Mouse (Mus musculus) myocyte (in vitro differentiated cells): ENCODE measurements around the gene Zmat5. TPM values are rescaled to one million over a fixed set of nuclear protein-coding genes. Genes with fewer than 3 reads are reported as not detected.
A peak's percentile ranks its signal among the peaks of the same experiment; 100 is the strongest.

Source experiments
- H3K27me3 ChIP-seq: one replicate; pipeline ENCODE4 v1.6.1; 2011; ENCODE audit not compliant: control insufficient read depth, insufficient read depth, insufficient read length
- H3K36me3 ChIP-seq: one replicate; pipeline ENCODE4 v1.6.1; 2011; ENCODE audit not compliant: control insufficient read depth, insufficient read depth
- H3K4me2 ChIP-seq: one replicate; pipeline ENCODE4 v1.6.1; 2011; ENCODE audit warnings: low read depth, control low read depth
- H3K4me3 ChIP-seq: one replicate; pipeline ENCODE4 v1.5.1; 2011; ENCODE audit warnings: mild to moderate bottlenecking, control low read depth, moderate library complexity
- H3K79me2 ChIP-seq: one replicate; pipeline ENCODE4 v1.6.1; 2011; ENCODE audit not compliant: control insufficient read depth, insufficient read depth
- H3ac ChIP-seq: one replicate; pipeline ENCODE4 v1.6.1; 2011; ENCODE audit not compliant: control insufficient read depth, insufficient read length
- CEBPB ChIP-seq: IDR thresholded peaks from 2 replicates; pipeline ENCODE4 v1.6.1; 2011; ENCODE audit warnings: mild to moderate bottlenecking, moderate library complexity; ENCODE audit not compliant: poor library complexity, insufficient read depth, severe bottlenecking
- E2F4 ChIP-seq: IDR thresholded peaks from one replicate; pipeline ENCODE4 v1.6.1; 2011; ENCODE audit warnings: mild to moderate bottlenecking, control low read depth, moderate library complexity; ENCODE audit not compliant: insufficient read depth
- MAX ChIP-seq: IDR thresholded peaks from one replicate; pipeline ENCODE4 v1.6.1; 2011; ENCODE audit warnings: low read depth, mild to moderate bottlenecking, control low read depth
- MYOD1 ChIP-seq, 3 experiments: IDR thresholded peaks; one replicate each; pipeline ENCODE4 v1.6.1; 2011; ENCODE audit warnings: control low read depth in 2 of 3, low read depth in 2 of 3, mild to moderate bottlenecking in 2 of 3, moderate library complexity in 1 of 3; ENCODE audit not compliant: insufficient read length in 2 of 3, control insufficient read depth in 1 of 3
- MYOG ChIP-seq, 3 experiments: IDR thresholded peaks; one replicate each; pipeline ENCODE4 v1.6.1; 2011; ENCODE audit warnings: control low read depth in 2 of 3, low read depth in 2 of 3, mild to moderate bottlenecking in 2 of 3; ENCODE audit not compliant: insufficient read length in 2 of 3, control insufficient read depth in 1 of 3, insufficient read depth in 1 of 3
- POLR2A ChIP-seq: IDR thresholded peaks from one replicate; pipeline ENCODE4 v1.6.1; 2011; ENCODE audit warnings: low read depth, mild to moderate bottlenecking, control low read depth, moderate library complexity; ENCODE audit not compliant: insufficient read length
- POLR2AphosphoS2 ChIP-seq: IDR thresholded peaks from one replicate; pipeline ENCODE4 v1.6.1; 2011; ENCODE audit warnings: low read depth, control low read depth; ENCODE audit not compliant: insufficient read length
- REST ChIP-seq: IDR thresholded peaks from one replicate; pipeline ENCODE4 v1.6.1; 2011; ENCODE audit warnings: mild to moderate bottlenecking, control low read depth, moderate library complexity; ENCODE audit not compliant: insufficient read depth, insufficient read length
- SRF ChIP-seq: IDR thresholded peaks from one replicate; pipeline ENCODE4 v1.6.1; 2011; ENCODE audit warnings: low read depth; ENCODE audit not compliant: control insufficient read depth, insufficient read length
- TCF12 ChIP-seq: IDR thresholded peaks from one replicate; pipeline ENCODE4 v1.6.1; 2011; ENCODE audit warnings: mild to moderate bottlenecking, control low read depth; ENCODE audit not compliant: poor library complexity, insufficient read depth, severe bottlenecking
- TCF3 ChIP-seq: IDR thresholded peaks from one replicate; pipeline ENCODE4 v1.6.1; 2011; ENCODE audit warnings: low read depth, control low read depth; ENCODE audit not compliant: insufficient read length
- USF1 ChIP-seq: IDR thresholded peaks from one replicate; pipeline ENCODE4 v1.6.1; 2011; ENCODE audit warnings: low read depth, mild to moderate bottlenecking, control low read depth, moderate library complexity
- polyA plus RNA-seq: library from polyadenylated mRNA; unstranded; fragments of >200 nt; fragmentation: generic; extraction: Trizol; gene quantifications from one replicate; pipeline ENCODE4 v1.2.1, GENCODE M21; 2012; ENCODE audit warnings: missing spikeins

Gene Zmat5
- polyA plus RNA-seq, 1 experiment, result 57.4 TPM

DNA sequence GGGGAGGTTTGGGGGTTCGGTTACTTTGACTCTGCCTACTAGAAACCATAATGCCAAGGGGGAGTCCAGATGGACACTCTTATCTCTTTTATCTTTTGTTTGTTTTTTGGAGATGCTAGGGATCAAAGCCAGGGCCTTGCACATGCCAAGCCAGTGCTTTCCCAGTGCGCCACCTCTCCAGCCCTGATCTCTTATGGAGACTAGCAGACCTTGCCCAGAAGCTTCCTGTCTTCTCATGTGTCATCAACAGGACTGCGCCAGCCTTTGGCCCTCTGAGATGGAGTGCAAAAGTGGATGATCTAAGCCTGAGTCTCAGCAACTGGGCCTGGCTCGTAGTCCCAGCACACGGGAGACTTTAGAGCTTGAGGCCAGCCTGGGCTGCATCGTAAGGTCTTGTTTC, 28.8 kb upstream of the Zmat5 start:
- Histone ChIP-seq H3K36me3 (peaks cover 36% of the 10 kb centered on the region), H3K79me2 (no peaks in the 10 kb centered on the region), H3ac (no peak overlapping the region), H3K27me3 (no peaks in the 10 kb centered on the region), H3K4me2 (no peak overlapping the region), H3K4me3 (no peak overlapping the region)
- TF ChIP-seq E2F4, result no peak
- no peak for TF ChIP-seq TCF12
- no peak for TF ChIP-seq USF1
- TF ChIP-seq POLR2AphosphoS2, result no peak
- TF ChIP-seq MAX, result no peak
- TF ChIP-seq POLR2A, result no peak
- no peak for TF ChIP-seq CEBPB
- no peak for TF ChIP-seq REST
- TF ChIP-seq MYOG (IDR thresholded peaks at IDR 0.05; ENCODE audit: control insufficient read depth in 1 of 3, insufficient read depth in 1 of 3, insufficient read length in 2 of 3, low read depth in 2 of 3), result no peak
- TF ChIP-seq MYOD1 (IDR thresholded peaks at IDR 0.05; ENCODE audit: control insufficient read depth in 1 of 3, insufficient read length in 2 of 3, low read depth in 2 of 3), result no peak
- TF ChIP-seq TCF3, result no peak
- no peak for TF ChIP-seq SRF

- TF ChIP-seq MYOD1 (IDR thresholded peaks at IDR 0.05; ENCODE audit: control insufficient read depth in 1 of 3, insufficient read length in 2 of 3, low read depth in 2 of 3) (no peak), SRF (no peak), MYOG (IDR thresholded peaks at IDR 0.05; ENCODE audit: control insufficient read depth in 1 of 3, insufficient read depth in 1 of 3, insufficient read length in 2 of 3, low read depth in 2 of 3) (no peak), USF1 (no peak)
- Histone ChIP-seq H3K27me3 (no peaks in the 10 kb centered on the region), H3K4me2 (no peak overlapping the region), H3K4me3 (no peak overlapping the region), H3K79me2 (no peaks in the 10 kb centered on the region), H3ac (no peak overlapping the region), H3K36me3 (peaks cover 41% of the 10 kb centered on the region)
Measured at GRCm38 (mm10) chr11:4677250-4677872, 27.1 kb upstream of the Zmat5 start.

DNA sequence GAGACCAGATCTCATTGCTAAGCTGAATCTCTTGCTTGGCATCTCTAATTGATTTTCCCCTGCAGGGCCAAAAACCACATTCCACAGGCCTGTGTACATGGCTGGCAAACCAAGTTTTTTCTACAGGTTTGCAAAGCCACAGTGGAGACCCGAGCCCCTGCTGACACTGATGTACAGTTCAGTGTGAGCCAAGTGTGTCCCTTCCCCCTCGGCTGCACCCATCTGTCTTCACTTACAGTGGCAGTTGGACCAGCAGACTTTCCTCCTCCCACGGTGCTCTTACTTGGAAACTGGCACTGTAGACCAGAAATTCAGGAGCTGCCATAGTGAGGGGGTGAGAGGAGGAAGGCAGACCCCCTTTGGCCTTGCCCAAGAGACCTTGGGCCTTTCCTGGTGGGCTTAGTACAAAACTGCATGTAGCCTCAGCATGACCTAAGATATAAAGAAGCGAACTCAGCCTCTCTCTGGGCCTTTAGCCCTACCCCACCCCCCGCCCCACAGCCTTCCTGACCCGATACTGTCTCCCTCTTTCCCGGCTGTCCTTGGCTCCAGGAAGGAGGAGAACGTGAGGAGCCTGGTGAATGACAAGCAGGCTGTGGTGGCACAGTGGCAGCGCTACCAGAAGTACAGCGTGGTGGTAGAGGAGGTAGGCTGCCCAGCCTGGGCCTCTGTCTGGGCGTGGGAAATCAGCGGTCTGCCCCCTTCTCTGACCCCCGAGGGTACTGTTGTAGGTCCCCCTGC, 25.6 kb upstream of the Zmat5 start:
- TF ChIP-seq TCF3 (no peak), E2F4 (no peak), USF1 (no peak), MAX (no peak), MYOG (IDR thresholded peaks at IDR 0.05; ENCODE audit: control insufficient read depth in 1 of 3, insufficient read depth in 1 of 3, insufficient read length in 2 of 3, low read depth in 2 of 3) (no peak), POLR2AphosphoS2 (no peak)
- Histone ChIP-seq H3K79me2 (no peaks in the 10 kb centered on the region), H3K36me3 (peaks cover 38% of the 10 kb centered on the region), H3ac (no peak overlapping the region), H3K27me3 (no peaks in the 10 kb centered on the region), H3K4me3 (no peak overlapping the region), H3K4me2 (no peak overlapping the region)

DNA sequence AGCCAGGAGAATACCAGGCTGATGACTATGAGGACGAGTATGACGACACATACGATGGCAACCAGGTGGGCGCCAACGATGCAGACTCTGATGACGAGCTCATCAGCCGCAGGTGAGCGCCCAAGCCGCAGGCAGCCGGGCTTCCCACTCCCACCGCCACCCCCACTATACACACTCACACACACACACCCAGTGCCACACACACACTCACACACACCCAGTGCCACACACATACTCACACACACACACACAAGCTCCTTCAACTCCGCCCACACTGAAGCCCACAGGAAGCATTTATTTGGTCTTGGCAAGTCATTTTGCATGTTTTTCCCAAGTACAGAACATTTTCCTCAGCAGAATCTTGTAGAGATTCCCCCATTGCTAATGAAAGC, 25.0 kb upstream of the Zmat5 start:
- H3K4me2 ChIP-seq, result no peak overlapping the region
- no peaks in the 10 kb centered on the region for H3K27me3 ChIP-seq
- H3K36me3 ChIP-seq, result peaks cover 34% of the 10 kb centered on the region
- no peak overlapping the region for H3K4me3 ChIP-seq
- H3K79me2 ChIP-seq, result no peaks in the 10 kb centered on the region
- TF ChIP-seq MYOG (IDR thresholded peaks at IDR 0.05; ENCODE audit: control insufficient read depth in 1 of 3, insufficient read depth in 1 of 3, insufficient read length in 2 of 3, low read depth in 2 of 3) (no peak), POLR2A (peak; percentile 34), POLR2AphosphoS2 (peak; percentile 61)
- no peak overlapping the region for H3ac ChIP-seq

DNA sequence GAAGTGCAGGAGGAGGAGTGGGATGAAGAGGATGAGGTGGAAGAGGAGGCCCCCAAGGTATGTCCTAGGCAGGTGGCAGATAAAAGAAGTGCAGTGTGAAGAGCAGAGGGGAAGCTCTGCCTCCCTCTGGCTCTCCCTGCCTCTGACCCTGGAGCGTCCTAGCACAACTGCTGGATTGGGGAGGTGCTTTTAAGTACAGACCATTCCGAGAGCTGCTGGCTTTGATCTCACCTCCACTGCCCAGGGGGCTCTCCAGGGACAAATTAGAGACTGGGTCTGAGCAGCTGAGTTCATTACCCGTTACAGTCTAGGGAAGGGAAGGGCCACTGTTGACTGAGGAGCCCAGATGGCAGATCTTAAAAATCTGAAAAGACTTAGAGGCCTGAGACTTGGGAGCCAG, 24.4 kb upstream of the Zmat5 start:
- Histone ChIP-seq H3ac (no peak overlapping the region), H3K4me3 (no peak overlapping the region), H3K27me3 (no peaks in the 10 kb centered on the region), H3K4me2 (no peak overlapping the region), H3K79me2 (no peaks in the 10 kb centered on the region), H3K36me3 (peaks cover 35% of the 10 kb centered on the region)
- TF ChIP-seq CEBPB (no peak), E2F4 (no peak), REST (no peak)
